Mouse (Mus musculus) ES-E14 (cell line): ENCODE results near the gene Adamts20.

Experiments used
- CHD2 ChIP-seq: IDR thresholded peaks from 2 replicates; pipeline ENCODE4 v1.6.1; 2014; ENCODE audit warnings: mild to moderate bottlenecking, low read depth, low read length, inconsistent platforms
- HCFC1 ChIP-seq: IDR thresholded peaks from 2 replicates; pipeline ENCODE4 v1.6.1; 2012; ENCODE audit warnings: low read length, inconsistent platforms, borderline replicate concordance; ENCODE audit not compliant: insufficient read depth
- MAFK ChIP-seq: IDR thresholded peaks from 2 replicates; pipeline ENCODE4 v1.6.1; 2014; ENCODE audit warnings: mild to moderate bottlenecking, low read depth, low read length, inconsistent platforms; ENCODE audit not compliant: insufficient read depth
- ZC3H11A ChIP-seq: IDR thresholded peaks from 2 replicates; pipeline ENCODE4 v1.6.1; 2012; ENCODE audit warnings: low read depth, mild to moderate bottlenecking, inconsistent platforms, low read length, borderline replicate concordance

- TF ChIP-seq MAFK = no peak
- TF ChIP-seq ZC3H11A = no peak
- no peak for TF ChIP-seq CHD2
- no peak for TF ChIP-seq HCFC1
Measured at GRCm38 (mm10) chr15:94263866-94264496, 201.2 kb downstream of the Adamts20 start.
